Mouse (Mus musculus) liver, adult (tissue): Measurements from ENCODE around the gene Hkdc1.
A peak's percentile ranks its signal among the peaks of the same experiment; 100 is the strongest.

Experiments used
- GATA4 ChIP-seq: IDR thresholded peaks from 2 replicates; pipeline ENCODE4 v1.6.1; 2014; ENCODE audit warnings: mild to moderate bottlenecking, low read length; ENCODE audit not compliant: insufficient replicate concordance

Hkdc1 gene

GRCm38 (mm10) chr10:62411431-62412410, 10.6 kb downstream of the Hkdc1 start:
- no peak for TF ChIP-seq GATA4

- no peak for TF ChIP-seq GATA4
Measured at GRCm38 (mm10) chr10:62410943-62411342, 11.3 kb downstream of the Hkdc1 start.

- TF ChIP-seq GATA4 = no peak
Measured at GRCm38 (mm10) chr10:62404901-62405300, 17.4 kb downstream of the Hkdc1 start.

GRCm38 (mm10) chr10:62401641-62402111, 20.6 kb downstream of the Hkdc1 start:
- TF ChIP-seq GATA4 = no peak

GRCm38 (mm10) chr10:62383011-62383410, 39.3 kb downstream of the Hkdc1 start:
- TF ChIP-seq GATA4 = no peak

GRCm38 (mm10) chr10:62380936-62381335, 41.4 kb downstream of the Hkdc1 start:
- no peak for TF ChIP-seq GATA4

GRCm38 (mm10) chr10:62379808-62380207, 42.5 kb downstream of the Hkdc1 start, which contains the start of gene Hk1:
Gene Hk1, minus strand, starts transcription at chr10:62379908.
- no peak for TF ChIP-seq GATA4

GRCm38 (mm10) chr10:62358827-62359226, 63.5 kb downstream of the Hkdc1 start:
- TF ChIP-seq GATA4 = no peak

GRCm38 (mm10) chr10:62356105-62356730, 66.1 kb downstream of the Hkdc1 start:
- TF ChIP-seq GATA4 = no peak

- no peak for TF ChIP-seq GATA4
Measured at GRCm38 (mm10) chr10:62345147-62345546, 77.1 kb downstream of the Hkdc1 start.

GRCm38 (mm10) chr10:62344004-62344752, 78.1 kb downstream of the Hkdc1 start:
- no peak for TF ChIP-seq GATA4

- TF ChIP-seq GATA4 = no peak
Measured at GRCm38 (mm10) chr10:62342512-62342911, 79.8 kb downstream of the Hkdc1 start.

GRCm38 (mm10) chr10:62341956-62342355, 80.3 kb downstream of the Hkdc1 start:
- no peak for TF ChIP-seq GATA4

- no peak for TF ChIP-seq GATA4
Measured at GRCm38 (mm10) chr10:62340991-62341390, 81.3 kb downstream of the Hkdc1 start.

GRCm38 (mm10) chr10:62340095-62340731, 82.1 kb downstream of the Hkdc1 start:
- peak; percentile 73; the same call in 1 of the 2 replicates for TF ChIP-seq GATA4
